ENCODE assay signal across 18 mouse cellular contexts in the genomic region with DNA sequence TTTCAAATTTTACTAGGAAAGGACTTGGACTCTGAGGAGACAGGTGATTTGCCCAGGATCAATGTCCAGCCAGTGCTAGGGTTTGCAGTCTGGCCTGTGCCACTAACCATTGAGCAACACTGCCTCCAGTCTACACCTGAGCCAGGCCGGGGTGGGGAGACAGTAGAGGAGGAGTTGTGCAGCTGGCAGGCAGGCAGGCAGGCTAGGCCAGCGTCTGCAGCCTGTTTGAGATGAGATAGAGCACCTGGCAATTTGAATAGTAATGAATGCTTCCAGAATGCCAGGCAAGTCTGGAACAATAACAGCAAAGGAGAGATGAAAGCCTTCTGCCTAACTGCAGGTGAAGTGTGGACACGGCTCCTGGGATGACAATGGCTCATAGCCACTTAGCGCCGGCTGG. TPM values are rescaled to one million over a fixed set of nuclear protein-coding genes. Genes with fewer than 3 reads are reported as not detected.
A peak's percentile ranks its signal among the peaks of the same experiment; 100 is the strongest.
DNase-seq lines count a peak whose midpoint lies in the region; ATAC-seq and TF ChIP-seq lines count a peak whose summit lies in the region.
"Had no signal": no experiment of that assay in that cellular context is flagged by ENCODE, and none has a peak within 500 bp of the region (broad histone marks: within the 10 kb centered on the region; RNA-seq: fewer than 3 reads in every experiment).

No protein-coding gene starts in this region.

- 0 out of 2 replicates have a peak, but pooled peaks cover 4% of the 10 kb centered on the region for H3K9me3 ChIP-seq in forebrain, embryonic 12.5 days
- peaks cover 14% of the 10 kb centered on the region for H3K9me3 ChIP-seq in forebrain, embryonic 10.5 days
- H3K9me3 ChIP-seq in kidney, postnatal 0 days (replicated peaks; ENCODE audit: low read length), result no peaks in the 10 kb centered on the region
- H3K9me3 ChIP-seq in neural tube, embryonic 13.5 days, result peaks cover 16% of the 10 kb centered on the region; the same call in 1 of the 2 replicates
- H3K9me3 ChIP-seq in forebrain, postnatal 0 days (ENCODE audit: low read length), result peaks cover 2% of the 10 kb centered on the region; the same call in 1 of the 2 replicates
- H3K9me3 ChIP-seq: heart, embryonic 10.5 days; intestine, embryonic 15.5 days; liver, embryonic 13.5 days; lung, embryonic 15.5 days had no signal

- H3K4me3 ChIP-seq in forebrain, embryonic 12.5 days (replicated peaks), result no peak overlapping the region
- no peak overlapping the region for H3K4me3 ChIP-seq in forebrain, embryonic 10.5 days
- H3K4me3 ChIP-seq in kidney, postnatal 0 days (replicated peaks; ENCODE audit: low read depth, low read length), result no peak overlapping the region
- H3K4me3 ChIP-seq in neural tube, embryonic 13.5 days, result no peak overlapping the region
- no peak overlapping the region for H3K4me3 ChIP-seq in forebrain, postnatal 0 days (ENCODE audit: low read depth, low read length)
- H3K4me3 ChIP-seq: erythroblast, embryonic 14.5 days; heart, embryonic 10.5 days; intestine, embryonic 15.5 days; limb, embryonic 12.5 days; liver, embryonic 13.5 days; lung, embryonic 15.5 days had no signal

- no peak for TF ChIP-seq CTCF in kidney, postnatal 0 days (IDR thresholded peaks at IDR 0.05; ENCODE audit: low read depth)
- TF ChIP-seq CTCF in forebrain, postnatal 0 days (IDR thresholded peaks at IDR 0.05; ENCODE audit: low read depth), result no peak

- no peak overlapping the region for H3K4me2 ChIP-seq in forebrain, embryonic 12.5 days
- no peak overlapping the region for H3K4me2 ChIP-seq in kidney, postnatal 0 days (ENCODE audit: low read length)
- H3K4me2 ChIP-seq in neural tube, embryonic 13.5 days, result no peak overlapping the region
- H3K4me2 ChIP-seq in forebrain, postnatal 0 days (ENCODE audit: low read depth), result no peak overlapping the region
- H3K4me2 ChIP-seq: intestine, embryonic 15.5 days; limb, embryonic 12.5 days; liver, embryonic 13.5 days; lung, embryonic 15.5 days had no signal

- no peaks in the 10 kb centered on the region for H3K36me3 ChIP-seq in forebrain, embryonic 12.5 days (replicated peaks)
- no peaks in the 10 kb centered on the region for H3K36me3 ChIP-seq in forebrain, embryonic 10.5 days (replicated peaks)
- H3K36me3 ChIP-seq in kidney, postnatal 0 days (ENCODE audit: insufficient read depth, low read length), result no peaks in the 10 kb centered on the region
- H3K36me3 ChIP-seq in neural tube, embryonic 13.5 days, result 0 out of 2 replicates have a peak, but pooled peaks cover 1% of the 10 kb centered on the region
- H3K36me3 ChIP-seq in forebrain, postnatal 0 days (ENCODE audit: insufficient read depth), result no peaks in the 10 kb centered on the region
- H3K36me3 ChIP-seq: heart, embryonic 10.5 days; intestine, embryonic 15.5 days; limb, embryonic 12.5 days; liver, embryonic 13.5 days; lung, embryonic 15.5 days had no signal

- H3K4me1 ChIP-seq in forebrain, embryonic 12.5 days, result peaks cover 12% of the 10 kb centered on the region
- H3K4me1 ChIP-seq in forebrain, embryonic 10.5 days, result peaks cover 12% of the 10 kb centered on the region
- peaks cover 15% of the 10 kb centered on the region; the same call in 1 of the 2 replicates for H3K4me1 ChIP-seq in kidney, postnatal 0 days (replicated peaks; ENCODE audit: insufficient read depth, low read length)
- H3K4me1 ChIP-seq in neural tube, embryonic 13.5 days (replicated peaks), result peaks cover 34% of the 10 kb centered on the region
- no peaks in the 10 kb centered on the region for H3K4me1 ChIP-seq in forebrain, postnatal 0 days (ENCODE audit: insufficient read depth)
- H3K4me1 ChIP-seq: lung, embryonic 15.5 days had no signal

- no peaks in the 10 kb centered on the region for H3K27me3 ChIP-seq in forebrain, embryonic 12.5 days
- no peaks in the 10 kb centered on the region for H3K27me3 ChIP-seq in forebrain, embryonic 10.5 days (ENCODE audit: poor library complexity, severe bottlenecking)
- no peaks in the 10 kb centered on the region for H3K27me3 ChIP-seq in kidney, postnatal 0 days (ENCODE audit: insufficient read depth, low read length)
- H3K27me3 ChIP-seq in neural tube, embryonic 13.5 days, result no peaks in the 10 kb centered on the region
- H3K27me3 ChIP-seq in forebrain, postnatal 0 days (ENCODE audit: insufficient read depth, low read length), result no peaks in the 10 kb centered on the region
- H3K27me3 ChIP-seq: intestine, embryonic 15.5 days; liver, embryonic 13.5 days; lung, embryonic 15.5 days had no signal

- no peak for ATAC-seq in forebrain, embryonic 12.5 days (ENCODE audit: low FRiP score)
- no peak for ATAC-seq in kidney, postnatal 0 days (replicated peaks; ENCODE audit: low FRiP score, low read depth)
- no peak for ATAC-seq in neural tube, embryonic 13.5 days (ENCODE audit: low read depth)
- ATAC-seq in forebrain, postnatal 0 days, result peak; percentile 55

- H3K27ac ChIP-seq in forebrain, embryonic 12.5 days, result peak overlapping the region; percentile 57; the same call in 1 of the 2 replicates
- H3K27ac ChIP-seq in forebrain, embryonic 10.5 days, result no peak overlapping the region
- H3K27ac ChIP-seq in kidney, postnatal 0 days, result 0 out of 2 replicates have a peak overlapping the region, but pooled peaks have one; percentile 13
- peak overlapping the region; percentile 67 for H3K27ac ChIP-seq in neural tube, embryonic 13.5 days (replicated peaks)
- peak overlapping the region; percentile 57; the same call in 1 of the 2 replicates for H3K27ac ChIP-seq in forebrain, postnatal 0 days (ENCODE audit: low read depth, low read length)
- H3K27ac ChIP-seq: intestine, embryonic 15.5 days; liver, embryonic 13.5 days; lung, embryonic 15.5 days had no signal

- DNase-seq in forebrain, embryonic 10.5 days (ENCODE audit: extremely low spot score, low spot score), result no peak
- no peak for DNase-seq in kidney, postnatal 0 days (ENCODE audit: low spot score)
- no peak for DNase-seq in kidney, adult 18-20 months
- DNase-seq in neural tube, embryonic 10.5 days (ENCODE audit: extremely low spot score, low spot score), result no peak
- peak; percentile 49 for DNase-seq in forebrain, postnatal 0 days
- no peak for DNase-seq in adrenal gland, postnatal 25 days
- DNase-seq: cerebellum, adult 11-12 months; heart, postnatal 10 days; liver, embryonic 13.5 days had no signal

- H3K9ac ChIP-seq in forebrain, embryonic 12.5 days, result no peak overlapping the region
- no peak overlapping the region for H3K9ac ChIP-seq in kidney, postnatal 0 days (ENCODE audit: low read depth, low read length)
- no peak overlapping the region for H3K9ac ChIP-seq in neural tube, embryonic 13.5 days
- no peak overlapping the region for H3K9ac ChIP-seq in forebrain, postnatal 0 days
- H3K9ac ChIP-seq: intestine, embryonic 15.5 days; limb, embryonic 12.5 days; liver, embryonic 13.5 days; lung, embryonic 15.5 days had no signal

- WGBS in forebrain, embryonic 12.5 days, result 75% methylated on average over 5 of the region's 5 CpGs
- WGBS in forebrain, embryonic 10.5 days, result 86% methylated on average over 5 of the region's 5 CpGs
- 56% methylated on average over 5 of the region's 5 CpGs for WGBS in kidney, postnatal 0 days
- 53% methylated on average over 5 of the region's 5 CpGs for WGBS in neural tube, embryonic 13.5 days
- WGBS in forebrain, postnatal 0 days, result 39% methylated on average over 5 of the region's 5 CpGs

RNA-seq across cellular contexts. Expression of a gene that starts 54.1 kb away (rescaled TPM):
- 8.7 and 9.2 TPM in 2 replicates for polyA plus RNA-seq in forebrain, embryonic 12.5 days (2016; fragmentation: Nextera tagmentation; extraction: Ambion mirVana)
- 1.0 TPM in 2 replicates for polyA plus RNA-seq in forebrain, embryonic 10.5 days (2016; fragmentation: Nextera tagmentation; extraction: Ambion mirVana)
- 1.8 and 2.1 TPM in 2 replicates for polyA plus RNA-seq in kidney, postnatal 0 days (2015; fragmentation: Nextera tagmentation; extraction: Ambion mirVana)
- 10.1 and 13.4 TPM in 2 replicates for polyA plus RNA-seq in neural tube, embryonic 13.5 days (2015; fragmentation: Nextera tagmentation; extraction: Ambion mirVana)
- 28.8 and 48.4 TPM in 2 replicates for total RNA-seq in forebrain, postnatal 0 days (2014; rRNA removed)
- polyA plus RNA-seq in forebrain, postnatal 0 days (2015; fragmentation: Nextera tagmentation; extraction: Ambion mirVana), result 10.8 and 19.0 TPM in 2 replicates
- total RNA-seq in adrenal gland, postnatal 25 days (2021), result 0.76 and 1.4 TPM in 2 replicates
- total RNA-seq: MEL; monocyte, adult 5-6 weeks had no signal
- polyA plus RNA-seq: erythroblast, embryonic 14.5 days had no signal
